Mouse (Mus musculus) embryo, embryonic 11.5 days (tissue): Measurements from ENCODE around the gene Slc25a21.

Experiments
- DNase-seq: peaks from one replicate; pipeline ENCODE4 v3.0.0-alpha.2; 2012; ENCODE audit warnings: low read depth, low spot score

Gene Slc25a21

GRCm38 (mm10) chr12:57016845-57017244 lies 180.4 kb downstream of the Slc25a21 start:
- DNase-seq = no peak

DNA sequence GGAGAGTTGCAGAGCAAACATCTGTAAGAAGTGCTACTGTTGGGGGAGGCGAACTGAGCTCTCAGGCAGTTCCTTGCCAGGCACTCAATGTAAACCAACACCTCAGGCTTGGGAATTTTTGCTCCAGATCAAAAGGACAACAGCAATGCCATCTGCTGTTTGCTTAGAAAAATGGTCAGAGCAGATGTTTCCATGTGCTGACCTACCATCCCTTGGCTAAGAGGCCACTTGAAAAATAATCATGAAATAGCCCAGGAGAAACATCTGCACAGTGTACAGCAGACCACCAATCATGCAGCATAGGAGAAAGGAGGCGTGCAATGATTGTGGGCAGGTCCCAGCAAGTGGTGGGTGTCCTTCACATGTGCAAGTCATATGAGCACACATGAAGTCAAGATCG lies 180.9 kb downstream of the Slc25a21 start:
- no peak for DNase-seq

DNA sequence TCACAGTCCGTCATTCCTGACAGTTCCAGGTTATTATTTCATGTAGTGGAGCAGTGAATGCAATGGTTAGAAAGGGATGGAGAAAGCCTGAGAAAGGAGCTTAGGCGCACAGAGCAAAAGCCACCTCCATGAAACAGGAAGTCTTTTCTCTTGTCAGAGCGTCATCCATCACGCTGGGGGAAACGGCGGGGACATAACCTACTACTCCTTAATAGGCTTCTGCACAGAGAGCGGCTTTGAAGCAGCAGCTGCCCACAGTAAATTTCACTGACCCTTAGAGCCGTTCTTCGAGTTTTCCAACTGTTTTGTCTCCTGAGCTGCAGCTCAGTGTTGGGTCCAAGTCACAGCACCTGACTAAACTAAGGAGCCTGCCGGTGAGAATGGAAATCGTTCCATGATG lies 188.3 kb downstream of the Slc25a21 start:
- no peak for DNase-seq

DNA sequence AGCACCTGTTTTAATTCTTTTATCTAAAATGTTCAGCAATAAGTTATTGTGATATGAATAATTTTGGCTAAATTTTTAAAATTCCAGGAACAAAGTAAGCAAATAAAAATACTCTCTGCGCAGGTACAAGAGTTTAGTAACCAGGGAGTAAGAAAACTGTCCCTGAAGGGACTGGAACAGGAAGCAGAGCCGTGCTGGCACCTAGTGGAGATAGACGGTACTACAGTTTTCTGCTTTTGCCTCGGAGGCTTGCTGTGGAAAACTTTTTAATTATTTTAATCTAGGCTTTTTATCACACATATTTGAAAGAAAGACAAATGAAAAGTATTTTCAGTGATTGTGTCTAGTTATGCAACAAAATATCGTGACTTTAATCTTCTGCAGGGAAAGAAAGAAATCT lies 211.2 kb downstream of the Slc25a21 start:
- peak; percentile 42 for DNase-seq

DNA sequence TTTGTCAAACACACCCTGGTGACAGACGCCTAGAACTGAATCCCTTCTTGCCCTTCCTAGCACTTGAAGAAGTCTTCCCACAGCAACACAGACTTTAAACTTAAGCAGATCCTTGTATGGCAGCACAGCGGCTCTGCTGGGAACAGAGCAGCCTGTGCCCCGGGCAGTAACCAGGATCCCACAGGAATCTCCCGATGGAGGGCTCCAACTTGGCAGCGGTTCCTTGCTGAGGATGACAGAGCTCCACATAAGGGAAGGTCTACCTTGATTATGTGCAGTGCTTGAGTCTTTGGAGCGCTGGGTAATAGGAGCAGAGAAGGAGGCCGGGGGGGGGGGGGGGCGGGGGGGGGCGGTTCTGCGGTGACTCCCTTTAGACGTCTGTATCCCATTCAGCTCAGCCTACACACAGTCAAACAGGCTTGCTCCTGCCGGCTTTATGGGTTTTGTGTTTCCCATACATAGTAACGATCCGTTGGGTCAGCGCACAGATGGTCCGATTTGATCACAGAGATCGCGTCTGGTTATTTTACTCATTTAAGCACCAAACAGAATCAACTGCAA lies 215.1 kb downstream of the Slc25a21 start:
- no peak for DNase-seq

DNA sequence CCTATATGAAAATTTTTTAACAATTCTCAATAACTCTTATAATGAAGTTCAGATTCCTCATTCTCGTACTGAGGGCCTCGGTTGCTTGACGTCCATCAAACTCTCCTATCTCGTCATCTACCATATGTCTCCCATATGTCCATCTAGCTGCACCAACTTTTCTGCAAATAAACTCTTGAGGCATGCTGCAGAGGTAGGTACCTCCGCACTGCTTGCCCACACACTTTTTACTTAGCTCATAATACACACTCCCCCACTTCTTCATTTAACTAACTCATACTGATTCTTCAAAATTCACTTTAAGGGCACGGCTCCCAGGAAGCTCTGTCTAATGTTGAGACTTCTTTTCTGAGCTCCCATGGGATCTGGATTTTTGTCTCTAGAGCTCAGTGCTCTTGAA lies 222.0 kb downstream of the Slc25a21 start:
- no peak for DNase-seq

- no peak for DNase-seq
These were observed 234.0 kb downstream of the Slc25a21 start for GRCm38 (mm10) chr12:56963236-56963635.

GRCm38 (mm10) chr12:56959230-56960051 lies 237.8 kb downstream of the Slc25a21 start:
- DNase-seq = no peak

DNA sequence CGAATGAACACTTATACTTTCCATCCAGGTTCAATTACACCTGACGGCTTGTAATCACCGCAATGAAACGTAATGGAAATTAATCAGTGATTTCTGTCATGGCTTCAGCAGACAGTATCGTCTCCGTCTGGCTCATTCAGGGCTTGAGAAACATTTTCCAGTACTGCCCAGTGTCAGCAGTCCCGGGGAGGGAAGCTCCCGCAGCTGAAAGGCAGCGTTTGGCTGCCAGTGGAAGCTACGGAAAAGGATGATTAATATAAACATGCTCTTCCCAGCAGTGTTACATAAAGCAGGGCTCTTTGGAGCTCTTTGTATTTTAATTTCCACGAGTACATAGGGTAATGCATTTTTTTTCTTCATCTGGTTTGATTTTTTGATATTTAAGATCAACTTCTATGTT lies 239.0 kb downstream of the Slc25a21 start:
- no peak for DNase-seq

DNA sequence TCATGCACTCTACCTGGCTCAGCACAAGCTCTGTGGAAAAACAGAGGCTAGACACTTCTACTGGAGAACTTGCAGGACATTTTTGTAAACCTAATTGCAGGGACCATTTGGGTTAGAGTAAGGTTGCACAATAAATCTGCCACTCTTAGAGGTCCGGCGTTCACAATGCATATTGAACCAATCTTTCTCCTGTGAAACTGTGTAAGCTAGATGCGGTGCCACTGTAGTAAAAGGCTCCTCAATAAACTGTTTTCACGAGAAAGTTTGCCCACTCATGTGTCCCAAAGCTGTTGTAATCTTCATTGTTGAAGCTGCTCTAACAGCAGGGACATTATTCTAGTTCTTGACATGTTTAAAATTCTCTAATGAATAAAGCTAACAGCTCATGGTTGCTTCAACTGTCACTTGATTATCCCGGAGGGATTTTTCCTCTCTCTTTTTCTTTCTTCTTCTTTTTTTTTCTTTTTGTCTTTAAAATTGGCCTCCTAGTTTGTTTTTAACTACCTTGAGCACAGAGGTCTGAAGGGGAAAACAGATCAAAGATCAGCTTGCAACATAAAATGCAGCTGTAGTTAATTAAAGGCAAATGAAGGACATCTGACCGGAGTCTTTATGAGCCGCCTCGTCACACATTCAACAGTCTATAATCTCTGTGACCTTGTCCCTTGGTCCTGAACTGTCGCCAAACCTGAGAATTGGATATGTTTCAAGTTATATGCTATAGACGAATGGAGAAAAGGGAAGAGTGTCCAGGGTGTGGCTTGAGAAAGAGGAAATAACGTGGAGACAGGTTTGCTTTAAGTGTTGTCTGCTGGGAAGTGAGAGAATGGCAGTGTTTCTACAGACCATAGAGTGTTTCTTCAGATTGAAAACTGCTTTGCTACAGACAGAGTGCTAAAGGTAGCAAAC lies 245.3 kb downstream of the Slc25a21 start:
- DNase-seq = no peak

DNA sequence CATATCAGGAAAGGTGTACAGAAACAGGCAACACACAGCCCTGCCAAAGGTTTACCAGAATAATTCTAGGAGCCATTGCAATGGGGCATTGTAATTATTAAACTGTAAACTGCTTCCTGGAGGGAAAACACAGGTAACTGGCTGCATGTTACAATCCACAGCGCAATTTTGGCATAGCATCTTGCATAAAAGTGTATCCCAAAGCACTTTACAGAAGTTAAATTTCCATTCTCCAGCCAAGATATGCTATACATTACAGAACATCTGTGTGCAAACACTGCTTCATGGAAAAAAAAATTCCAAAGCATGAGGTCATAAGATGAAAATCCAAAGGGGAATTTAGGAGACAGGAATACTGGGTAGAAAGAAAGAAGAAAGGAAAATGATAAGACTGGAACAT lies 253.0 kb downstream of the Slc25a21 start:
- DNase-seq = no peak

DNA sequence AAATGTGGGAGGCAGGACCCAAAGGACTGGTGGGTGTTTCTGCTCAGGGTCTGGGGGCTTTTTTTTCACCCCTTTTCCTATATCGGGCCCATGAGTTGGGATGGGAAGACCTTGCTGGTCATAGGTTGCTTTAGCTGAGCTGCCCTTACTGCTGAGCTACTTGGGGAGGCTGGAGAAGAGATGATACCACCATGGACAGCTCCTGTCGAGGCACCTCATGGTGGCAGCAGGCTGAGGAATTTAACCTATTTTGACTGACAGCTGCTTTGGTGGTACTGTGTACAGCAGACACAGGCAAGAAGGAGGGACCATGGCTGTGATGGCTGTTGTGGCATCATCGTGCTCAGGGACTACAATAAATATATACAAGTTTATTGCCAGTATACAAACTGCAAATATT lies 256.4 kb downstream of the Slc25a21 start:
- no peak for DNase-seq

DNA sequence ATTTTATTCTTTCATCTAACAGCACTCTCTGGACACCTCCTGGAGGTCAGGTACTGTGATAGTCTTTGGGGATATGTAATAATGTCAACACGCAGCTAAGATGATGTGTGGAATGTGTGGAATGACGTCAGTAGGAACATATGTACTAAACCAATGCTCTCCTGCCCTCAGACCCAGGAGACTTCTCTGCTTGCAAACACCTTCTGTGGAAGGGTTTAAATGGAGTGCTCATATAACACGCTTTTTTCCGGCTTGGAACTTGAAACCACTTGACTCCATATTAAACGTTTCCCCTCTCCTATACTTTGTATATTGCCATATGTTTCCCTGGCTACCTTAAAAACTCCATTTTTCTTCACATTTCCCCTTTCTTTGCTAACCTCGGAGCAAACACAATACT lies 279.1 kb downstream of the Slc25a21 start:
- DNase-seq = no peak

DNA sequence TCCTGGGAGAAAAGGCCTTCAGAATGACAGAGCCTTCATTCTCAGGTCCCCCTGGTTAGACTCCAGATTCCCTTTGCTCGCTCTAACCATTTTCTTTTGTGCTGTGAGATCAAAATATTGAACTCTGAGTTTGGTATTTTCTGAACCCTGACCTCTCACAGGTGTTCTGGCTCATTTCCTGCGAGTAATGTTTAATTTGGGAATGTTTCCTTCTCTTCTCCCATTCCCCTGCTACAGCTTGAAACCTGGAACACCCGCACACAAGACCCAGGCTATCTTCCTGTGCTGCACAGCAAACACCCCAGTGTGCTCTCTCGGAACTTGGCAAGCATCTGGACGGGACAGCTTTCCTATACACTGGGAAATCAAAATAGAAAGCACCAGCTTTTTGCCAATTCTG lies 290.8 kb downstream of the Slc25a21 start:
- no peak for DNase-seq

DNA sequence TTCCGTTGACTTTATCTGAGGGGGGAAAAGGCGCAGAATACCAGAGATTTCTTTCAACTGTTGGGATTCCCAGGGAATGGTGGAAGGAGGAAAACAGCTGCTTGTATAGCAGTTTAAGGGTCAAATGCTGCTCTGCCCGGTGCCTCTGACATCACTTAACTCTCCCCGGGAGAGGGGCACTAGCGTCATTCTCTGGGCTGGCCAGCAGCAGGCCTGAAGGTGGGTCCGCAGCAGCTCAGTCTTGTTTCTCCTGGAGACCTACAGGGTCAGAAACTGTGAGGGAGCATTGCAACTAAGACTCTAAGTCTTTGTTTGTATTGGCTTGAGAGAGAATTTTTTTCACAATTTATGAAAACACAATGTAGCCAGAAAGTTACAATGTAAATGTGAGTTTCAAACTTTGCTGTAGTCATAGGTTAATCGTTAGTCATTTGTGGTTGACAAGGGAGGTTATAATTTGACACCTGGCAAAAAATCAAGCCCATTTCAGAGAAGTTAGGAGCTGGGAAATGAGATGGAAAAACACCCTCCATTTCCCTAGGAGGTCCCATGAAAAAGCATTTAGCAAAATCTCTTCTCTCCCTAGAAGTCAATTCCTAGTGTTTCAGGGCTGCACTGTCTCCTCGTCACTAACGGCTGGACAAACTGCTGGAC lies 291.5 kb downstream of the Slc25a21 start:
- no peak for DNase-seq

DNA sequence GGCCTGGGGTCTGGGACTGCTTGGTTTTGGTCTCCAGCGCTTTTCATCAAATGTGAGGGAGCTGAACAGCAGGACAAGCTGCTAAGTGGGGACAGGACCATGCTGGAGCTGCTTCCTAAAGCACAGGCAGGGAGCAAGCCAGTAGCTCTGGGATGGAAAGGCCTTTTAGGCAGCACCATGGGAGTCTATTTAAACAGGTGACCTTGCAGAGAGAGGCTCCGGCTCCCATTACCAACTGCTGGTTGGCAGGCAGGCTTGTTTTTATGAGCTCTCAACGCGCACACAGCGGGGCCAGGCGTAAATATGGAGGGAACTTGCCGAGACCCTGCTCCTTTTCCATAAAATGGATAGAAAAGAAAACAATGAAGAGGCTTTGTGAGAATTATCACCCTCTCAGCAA lies 292.1 kb downstream of the Slc25a21 start:
- DNase-seq = peak; percentile 8

DNA sequence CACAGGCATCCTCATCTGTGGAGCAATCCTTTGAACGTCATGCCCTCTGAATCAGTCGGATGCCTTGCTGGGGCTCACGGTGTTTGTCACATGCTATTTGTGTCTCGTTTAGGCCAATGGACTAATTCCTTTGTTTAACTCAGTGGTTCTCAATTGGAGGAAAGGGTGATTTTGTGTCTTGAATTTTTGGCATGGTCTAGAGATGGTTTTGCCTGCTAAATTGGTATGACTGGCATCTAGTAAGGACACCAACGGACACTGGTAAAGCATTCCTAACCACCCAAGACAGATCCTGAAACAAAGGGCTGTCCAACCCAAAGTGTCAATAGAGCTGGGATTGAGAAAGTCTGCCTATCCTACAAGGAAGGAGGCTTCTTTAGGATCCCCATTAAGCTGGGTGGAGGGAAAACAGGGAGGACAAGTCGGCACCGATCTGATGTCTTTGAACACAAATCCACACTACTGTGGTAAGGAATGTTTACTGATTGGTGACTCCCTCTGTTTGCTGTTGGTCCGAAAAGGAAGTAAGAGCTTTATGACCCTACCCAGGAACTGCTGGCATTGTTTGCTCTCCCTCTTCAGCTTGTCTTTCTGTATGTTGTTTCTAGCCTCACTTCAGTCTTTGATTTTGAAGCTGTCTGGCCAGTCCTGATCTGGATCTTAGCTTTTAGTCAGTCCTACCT lies 294.4 kb downstream of the Slc25a21 start:
- DNase-seq = no peak

DNA sequence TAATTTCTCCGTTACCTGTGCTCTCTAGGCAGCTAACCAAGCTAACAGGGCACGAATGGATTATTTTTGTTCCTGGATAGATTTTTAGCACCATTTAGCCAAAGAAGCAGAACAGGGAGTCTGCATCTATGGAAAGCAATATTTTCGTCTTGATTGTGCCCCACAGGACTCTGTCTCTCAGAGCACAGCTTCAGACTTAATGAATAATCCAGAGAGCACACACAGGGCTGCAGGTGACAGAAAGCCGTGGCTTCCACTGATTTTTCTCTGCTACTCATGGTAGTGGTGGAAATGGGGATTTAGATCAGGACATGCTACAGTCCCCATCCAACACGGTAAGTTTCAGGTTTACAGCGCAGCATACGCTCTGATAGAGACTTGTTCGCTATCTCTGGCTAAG lies 299.3 kb downstream of the Slc25a21 start:
- DNase-seq = no peak

- no peak for DNase-seq
These were observed 299.9 kb downstream of the Slc25a21 start for GRCm38 (mm10) chr12:56897221-56897937.

DNA sequence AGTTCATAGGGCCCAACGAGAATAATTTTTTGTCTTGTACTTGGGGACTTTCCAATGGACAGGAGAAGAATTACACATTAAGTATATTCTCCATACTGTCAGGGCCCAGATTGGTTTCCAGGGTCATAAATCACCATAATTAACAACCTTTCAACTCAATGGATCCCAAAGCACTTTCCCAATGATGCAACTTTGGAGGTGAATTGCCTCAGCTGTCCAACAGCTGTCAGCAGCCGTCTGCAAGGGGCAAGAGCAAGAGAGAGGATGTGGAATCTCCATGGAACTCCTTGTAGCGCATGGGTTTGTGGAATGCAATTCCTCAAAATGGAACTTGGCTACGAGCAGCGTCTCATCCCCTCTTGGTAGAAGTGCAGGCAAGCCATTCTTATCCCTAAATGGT lies 302.3 kb downstream of the Slc25a21 start:
- no peak for DNase-seq
